Mouse (Mus musculus) heart, embryonic 14.5 days (tissue): ENCODE measurements at regions not wholly inside any gene's neighbourhood (a gene's known extent, or its start where the extent isn't known, plus 50 kb on each side); places are given as distances from the start of the nearest gene placed in this dataset.

Experiments
- ATAC-seq: fragments of 200-750 bp; cut with Nextera tagmentation; 2 replicates; pipeline ENCODE4 v1.8.0; 2017; ENCODE audit warnings: low read depth, moderate TSS enrichment; ENCODE audit not compliant: insufficient number of reproducible peaks, insufficient read depth, low FRiP score
- H3K27ac ChIP-seq, 2 experiments: fragments of 200-500 bp in 1 of 2; fragments of 300-500 bp in 1 of 2; sonication (generic) in 1 of 2; replicated peaks in 1 of 2; 2 replicates each; pipeline ENCODE4 v1.5.1; 2012 to 2014; ENCODE audit warnings: low read depth in 2 of 2, low read length in 2 of 2, control low read depth in 1 of 2, mild to moderate bottlenecking in 1 of 2, mixed read lengths in 1 of 2; ENCODE audit not compliant: control insufficient read depth in 1 of 2, insufficient read depth in 1 of 2
- H3K27me3 ChIP-seq: fragments of 300-500 bp; sonication (generic); 2 replicates; pipeline ENCODE4 v1.6.1; 2014; ENCODE audit warnings: mild to moderate bottlenecking, low read length, control low read depth; ENCODE audit not compliant: control insufficient read depth, insufficient read depth
- H3K36me3 ChIP-seq: fragments of 300-500 bp; sonication (generic); 2 replicates; pipeline ENCODE4 v1.6.1; 2014; ENCODE audit warnings: mild to moderate bottlenecking, control low read depth, low read length, mixed read lengths; ENCODE audit not compliant: control insufficient read depth, insufficient read depth
- H3K4me1 ChIP-seq, 2 experiments: fragments of 200-500 bp in 1 of 2; fragments of 300-500 bp in 1 of 2; sonication (generic) in 1 of 2; 2 replicates each; pipeline ENCODE4 v1.6.1; 2012 to 2014; ENCODE audit warnings: low read length in 2 of 2, control low read depth in 1 of 2, mixed read lengths in 1 of 2; ENCODE audit not compliant: control insufficient read depth in 2 of 2, insufficient read depth in 2 of 2
- H3K4me2 ChIP-seq: fragments of 300-500 bp; sonication (generic); 2 replicates; pipeline ENCODE4 v1.6.1; 2014; ENCODE audit warnings: mild to moderate bottlenecking, low read length
- H3K4me3 ChIP-seq, 2 experiments: fragments of 200-500 bp in 1 of 2; fragments of 300-500 bp in 1 of 2; sonication (generic) in 1 of 2; 2 replicates each; pipeline ENCODE4 v1.5.1; 2012 to 2014; ENCODE audit warnings: low read length in 2 of 2, mild to moderate bottlenecking in 2 of 2, control low read depth in 1 of 2, low read depth in 1 of 2, moderate library complexity in 1 of 2; ENCODE audit not compliant: control insufficient read depth in 1 of 2, insufficient read depth in 1 of 2
- H3K9ac ChIP-seq: fragments of 300-500 bp; sonication (generic); 2 replicates; pipeline ENCODE4 v1.6.1; 2014; ENCODE audit warnings: mild to moderate bottlenecking, low read length
- H3K9me3 ChIP-seq: fragments of 300-500 bp; sonication (generic); 2 replicates; pipeline ENCODE4 v1.6.1; 2016; ENCODE audit warnings: low read length, control low read depth; ENCODE audit not compliant: control insufficient read depth
- WGBS: fragments of 180-500 bp; shearing (Covaris S2); extraction: QIAGEN DNeasy Blood & Tissue Kit; methylation state at CpG from one replicate; pipeline ENCODE4 v1.1.7; 2014; 5-methylcytosine and 5-hydroxymethylcytosine counted together

- Histone ChIP-seq H3K27ac (no peak overlapping the region), H3K9me3 (peaks cover 4% of the 10 kb centered on the region), H3K4me2 (no peak overlapping the region), H3K36me3 (no peaks in the 10 kb centered on the region), H3K27me3 (no peaks in the 10 kb centered on the region), H3K4me3 (no peak overlapping the region), H3K9ac (no peak overlapping the region), H3K4me1 (peaks cover 0 to 2% of the 10 kb centered on the region in 2 experiments; a peak in 3 of 4 replicates)
- ATAC-seq, result no peak
- WGBS, result 78% methylated on average over 7 of the region's 7 CpGs
Measured at GRCm38 (mm10) chr16:55606447-55607239, 232.1 kb downstream of the Nfkbiz start.

DNA sequence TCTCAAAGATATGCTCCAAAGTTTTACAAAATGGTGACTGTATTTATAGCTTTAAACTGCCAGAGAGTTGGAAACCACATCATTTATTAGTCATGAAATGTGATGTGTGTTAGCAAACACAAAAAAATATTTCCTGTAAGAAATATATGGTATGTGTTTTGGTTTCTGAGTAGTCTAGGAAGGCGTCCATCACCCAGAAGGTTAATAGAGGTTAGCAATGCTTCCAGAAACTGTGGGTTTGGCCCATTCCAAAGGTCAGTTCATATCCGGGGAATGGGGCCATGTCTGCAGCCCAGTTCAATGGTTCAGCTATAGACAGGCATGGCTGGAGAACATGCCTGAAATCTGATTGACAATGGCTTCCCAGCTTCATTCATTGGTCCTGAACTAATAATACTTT is 235.1 kb downstream of the Nfkbiz start:
- Histone ChIP-seq H3K4me3 (no peak overlapping the region), H3K27me3 (no peaks in the 10 kb centered on the region), H3K36me3 (no peaks in the 10 kb centered on the region), H3K27ac (no peak overlapping the region), H3K4me2 (no peak overlapping the region), H3K9me3 (no peaks in the 10 kb centered on the region), H3K4me1 (peaks cover 0 to 2% of the 10 kb centered on the region in 2 experiments; a peak in 3 of 4 replicates), H3K9ac (no peak overlapping the region)
- no peak for ATAC-seq
- 80% methylated on average over 2 of the region's 2 CpGs for WGBS

GRCm38 (mm10) chr16:55589382-55589956 is 249.2 kb downstream of the Nfkbiz start:
- WGBS, result 69% methylated on average over 1 of the region's 1 CpGs
- H3K36me3 ChIP-seq, result no peaks in the 10 kb centered on the region
- no peaks in the 10 kb centered on the region for H3K9me3 ChIP-seq
- no peaks in the 10 kb centered on the region for H3K27me3 ChIP-seq
- no peak overlapping the region for H3K4me3 ChIP-seq
- no peaks in the 10 kb centered on the region for H3K4me1 ChIP-seq
- H3K4me2 ChIP-seq, result no peak overlapping the region
- ATAC-seq, result no peak
- H3K9ac ChIP-seq, result no peak overlapping the region
- H3K27ac ChIP-seq, result no peak overlapping the region

- H3K36me3 ChIP-seq, result no peaks in the 10 kb centered on the region
- no peak overlapping the region for H3K9ac ChIP-seq
- no peaks in the 10 kb centered on the region for H3K9me3 ChIP-seq
- H3K27me3 ChIP-seq, result no peaks in the 10 kb centered on the region
- H3K4me3 ChIP-seq, result no peak overlapping the region
- no peaks in the 10 kb centered on the region for H3K4me1 ChIP-seq
- ATAC-seq, result no peak
- H3K4me2 ChIP-seq, result no peak overlapping the region
- 84% methylated on average over 6 of the region's 6 CpGs for WGBS
- no peak overlapping the region for H3K27ac ChIP-seq
Measured at GRCm38 (mm10) chr16:55587138-55587537, 251.6 kb downstream of the Nfkbiz start.

DNA sequence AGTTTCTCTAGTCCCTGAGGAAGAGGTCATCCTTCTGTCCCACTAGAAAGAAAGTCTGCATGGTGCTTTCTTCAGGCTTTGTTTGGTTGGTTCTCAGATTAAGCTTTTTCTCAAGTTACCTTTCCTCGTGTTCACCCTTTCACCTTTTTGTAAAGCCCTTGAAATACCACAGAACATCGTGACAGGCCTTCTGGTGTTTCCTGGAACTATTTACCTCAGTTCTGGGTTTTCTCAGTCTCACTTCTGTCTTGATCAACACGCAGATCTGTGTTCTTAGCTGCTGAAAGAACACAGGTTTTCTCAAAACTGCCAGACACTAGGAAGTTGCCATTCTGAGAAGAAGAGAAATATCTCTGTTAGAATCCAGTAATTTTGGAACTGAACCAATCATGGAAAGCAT is 255.8 kb downstream of the Nfkbiz start:
- Histone ChIP-seq H3K4me3 (no peak overlapping the region), H3K36me3 (no peaks in the 10 kb centered on the region), H3K27ac (no peak overlapping the region), H3K9ac (no peak overlapping the region), H3K27me3 (no peaks in the 10 kb centered on the region), H3K4me1 (no peaks in the 10 kb centered on the region), H3K4me2 (no peak overlapping the region), H3K9me3 (no peaks in the 10 kb centered on the region)
- WGBS, result 30% methylated on average over 3 of the region's 3 CpGs
- ATAC-seq, result no peak

- Histone ChIP-seq H3K27ac (no peak overlapping the region), H3K4me1 (no peaks in the 10 kb centered on the region), H3K9me3 (no peaks in the 10 kb centered on the region), H3K36me3 (no peaks in the 10 kb centered on the region), H3K9ac (no peak overlapping the region), H3K27me3 (no peaks in the 10 kb centered on the region), H3K4me2 (no peak overlapping the region), H3K4me3 (no peak overlapping the region)
- 88% methylated on average over 7 of the region's 7 CpGs for WGBS
- ATAC-seq, result no peak
Measured at GRCm38 (mm10) chr16:55582029-55582428, 256.7 kb downstream of the Nfkbiz start.

DNA sequence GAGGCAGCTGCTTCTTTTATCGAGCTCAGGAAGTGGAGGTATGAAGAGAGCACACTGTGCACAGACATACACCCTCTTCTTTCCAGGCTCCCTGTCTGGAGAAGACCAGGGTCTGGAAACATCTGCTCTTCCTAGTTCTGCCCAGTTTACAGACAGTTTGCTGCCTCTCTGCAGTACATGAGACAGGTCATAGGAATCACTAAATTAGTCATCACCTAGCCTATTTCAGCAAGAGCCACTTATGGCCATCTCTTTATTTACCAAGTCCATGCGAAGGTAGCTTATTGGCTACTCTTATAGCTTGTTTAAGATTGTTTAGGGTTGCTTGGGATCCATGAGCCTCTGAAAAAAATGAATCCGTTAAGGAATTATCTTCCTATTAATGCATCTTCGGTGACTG is 257.9 kb downstream of the Nfkbiz start:
- no peak overlapping the region for H3K4me2 ChIP-seq
- H3K27ac ChIP-seq, result no peak overlapping the region
- 60% methylated on average over 4 of the region's 4 CpGs for WGBS
- ATAC-seq, result no peak
- no peaks in the 10 kb centered on the region for H3K27me3 ChIP-seq
- no peak overlapping the region for H3K9ac ChIP-seq
- H3K36me3 ChIP-seq, result no peaks in the 10 kb centered on the region
- no peaks in the 10 kb centered on the region for H3K9me3 ChIP-seq
- no peaks in the 10 kb centered on the region for H3K4me1 ChIP-seq
- H3K4me3 ChIP-seq, result no peak overlapping the region

- no peaks in the 10 kb centered on the region for H3K27me3 ChIP-seq
- H3K27ac ChIP-seq, result no peak overlapping the region
- no peaks in the 10 kb centered on the region for H3K36me3 ChIP-seq
- no peaks in the 10 kb centered on the region for H3K4me1 ChIP-seq
- no peaks in the 10 kb centered on the region for H3K9me3 ChIP-seq
- 80% methylated on average over 5 of the region's 5 CpGs for WGBS
- H3K4me2 ChIP-seq, result no peak overlapping the region
- no peak overlapping the region for H3K4me3 ChIP-seq
- H3K9ac ChIP-seq, result no peak overlapping the region
- ATAC-seq, result no peak
Measured at GRCm38 (mm10) chr16:55578686-55579085, 260.0 kb downstream of the Nfkbiz start.
